Mouse (Mus musculus) myocyte (in vitro differentiated cells): ENCODE results near the gene Fkbp11. TPM values are rescaled to one million over a fixed set of nuclear protein-coding genes. Genes with fewer than 3 reads are reported as not detected.

Source experiments
- H3K27me3 ChIP-seq: one replicate; pipeline ENCODE4 v1.6.1; 2011; ENCODE audit not compliant: control insufficient read depth, insufficient read depth, insufficient read length
- H3K36me3 ChIP-seq: one replicate; pipeline ENCODE4 v1.6.1; 2011; ENCODE audit not compliant: control insufficient read depth, insufficient read depth
- H3K4me2 ChIP-seq: one replicate; pipeline ENCODE4 v1.6.1; 2011; ENCODE audit warnings: low read depth, control low read depth
- H3K4me3 ChIP-seq: one replicate; pipeline ENCODE4 v1.5.1; 2011; ENCODE audit warnings: mild to moderate bottlenecking, control low read depth, moderate library complexity
- H3K79me2 ChIP-seq: one replicate; pipeline ENCODE4 v1.6.1; 2011; ENCODE audit not compliant: control insufficient read depth, insufficient read depth
- H3ac ChIP-seq: one replicate; pipeline ENCODE4 v1.6.1; 2011; ENCODE audit not compliant: control insufficient read depth, insufficient read length
- CEBPB ChIP-seq: IDR thresholded peaks from 2 replicates; pipeline ENCODE4 v1.6.1; 2011; ENCODE audit warnings: mild to moderate bottlenecking, moderate library complexity; ENCODE audit not compliant: poor library complexity, insufficient read depth, severe bottlenecking
- E2F4 ChIP-seq: IDR thresholded peaks from one replicate; pipeline ENCODE4 v1.6.1; 2011; ENCODE audit warnings: mild to moderate bottlenecking, control low read depth, moderate library complexity; ENCODE audit not compliant: insufficient read depth
- MAX ChIP-seq: IDR thresholded peaks from one replicate; pipeline ENCODE4 v1.6.1; 2011; ENCODE audit warnings: low read depth, mild to moderate bottlenecking, control low read depth
- MYOD1 ChIP-seq, 3 experiments: IDR thresholded peaks; one replicate each; pipeline ENCODE4 v1.6.1; 2011; ENCODE audit warnings: control low read depth in 2 of 3, low read depth in 2 of 3, mild to moderate bottlenecking in 2 of 3, moderate library complexity in 1 of 3; ENCODE audit not compliant: insufficient read length in 2 of 3, control insufficient read depth in 1 of 3
- MYOG ChIP-seq, 3 experiments: IDR thresholded peaks; one replicate each; pipeline ENCODE4 v1.6.1; 2011; ENCODE audit warnings: control low read depth in 2 of 3, low read depth in 2 of 3, mild to moderate bottlenecking in 2 of 3; ENCODE audit not compliant: insufficient read length in 2 of 3, control insufficient read depth in 1 of 3, insufficient read depth in 1 of 3
- POLR2A ChIP-seq: IDR thresholded peaks from one replicate; pipeline ENCODE4 v1.6.1; 2011; ENCODE audit warnings: low read depth, mild to moderate bottlenecking, control low read depth, moderate library complexity; ENCODE audit not compliant: insufficient read length
- POLR2AphosphoS2 ChIP-seq: IDR thresholded peaks from one replicate; pipeline ENCODE4 v1.6.1; 2011; ENCODE audit warnings: low read depth, control low read depth; ENCODE audit not compliant: insufficient read length
- REST ChIP-seq: IDR thresholded peaks from one replicate; pipeline ENCODE4 v1.6.1; 2011; ENCODE audit warnings: mild to moderate bottlenecking, control low read depth, moderate library complexity; ENCODE audit not compliant: insufficient read depth, insufficient read length
- SRF ChIP-seq: IDR thresholded peaks from one replicate; pipeline ENCODE4 v1.6.1; 2011; ENCODE audit warnings: low read depth; ENCODE audit not compliant: control insufficient read depth, insufficient read length
- TCF12 ChIP-seq: IDR thresholded peaks from one replicate; pipeline ENCODE4 v1.6.1; 2011; ENCODE audit warnings: mild to moderate bottlenecking, control low read depth; ENCODE audit not compliant: poor library complexity, insufficient read depth, severe bottlenecking
- TCF3 ChIP-seq: IDR thresholded peaks from one replicate; pipeline ENCODE4 v1.6.1; 2011; ENCODE audit warnings: low read depth, control low read depth; ENCODE audit not compliant: insufficient read length
- USF1 ChIP-seq: IDR thresholded peaks from one replicate; pipeline ENCODE4 v1.6.1; 2011; ENCODE audit warnings: low read depth, mild to moderate bottlenecking, control low read depth, moderate library complexity
- polyA plus RNA-seq: library from polyadenylated mRNA; unstranded; fragments of >200 nt; fragmentation: generic; extraction: Trizol; gene quantifications from one replicate; pipeline ENCODE4 v1.2.1, GENCODE M21; 2012; ENCODE audit warnings: missing spikeins

Gene Fkbp11
- 52.9 TPM for polyA plus RNA-seq

DNA sequence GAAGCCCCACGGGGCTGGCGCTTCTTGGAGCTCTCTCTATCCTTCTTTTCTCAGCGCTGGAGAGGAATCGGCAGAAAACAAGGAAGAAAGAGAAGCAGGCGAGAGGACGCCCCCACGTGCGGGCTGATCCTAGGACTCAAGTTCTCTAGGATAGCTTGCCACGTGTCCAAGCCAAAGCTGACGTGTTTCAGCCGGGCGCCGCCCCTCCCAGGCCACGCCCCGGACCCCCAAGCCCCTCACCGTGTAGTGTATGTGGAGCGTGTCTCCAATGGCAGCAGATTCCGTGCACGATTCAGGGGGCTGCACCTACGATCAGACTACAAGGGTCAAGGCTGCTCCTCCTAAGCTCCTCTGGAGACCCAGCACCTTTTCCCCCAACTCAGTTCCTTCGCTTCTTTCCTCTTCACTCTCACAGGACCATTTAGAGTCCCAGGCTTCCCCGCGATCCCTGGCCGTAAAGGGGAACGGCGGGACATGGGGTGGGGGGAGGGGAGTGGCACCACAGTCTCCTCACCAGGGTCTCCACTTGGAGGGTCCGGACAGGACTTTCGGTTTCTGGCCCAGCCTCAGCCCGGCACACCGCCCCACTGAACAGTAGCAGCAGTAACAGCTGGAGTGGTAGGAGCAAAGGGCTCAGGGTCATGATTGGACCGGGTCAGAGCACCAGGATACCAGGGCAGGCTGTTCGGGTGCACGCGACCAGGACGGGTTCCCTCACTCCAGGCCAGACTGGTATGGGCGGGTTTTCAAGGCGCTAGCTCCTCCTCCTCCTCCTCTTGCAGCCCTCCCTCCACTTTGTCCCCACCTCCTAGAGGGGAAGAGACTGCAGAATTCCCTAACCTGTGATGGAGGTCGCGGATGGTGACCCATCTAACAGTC lies at the start of gene Fkbp11:
TSS of gene Fkbp11 (minus strand) at position 756 of the 879 bp plus-strand sequence.
- TF ChIP-seq SRF (no peak), POLR2AphosphoS2 (peak; percentile 89), MYOG (IDR thresholded peaks at IDR 0.05; ENCODE audit: control insufficient read depth in 1 of 3, insufficient read depth in 1 of 3, insufficient read length in 2 of 3, low read depth in 2 of 3) (peak in 1 of 3 experiments; percentile 33), TCF12 (no peak), POLR2A (peak; percentile 81), E2F4 (no peak), TCF3 (no peak), MAX (peak; percentile 72), USF1 (peak; percentile 78)
- peak within 1 kb of the TSS; percentile 17 for H3ac ChIP-seq
- H3K79me2 ChIP-seq = no peaks in the 10 kb centered on the region
- H3K4me2 ChIP-seq = peak within 1 kb of the TSS; percentile 100
- no peaks in the 10 kb centered on the region for H3K27me3 ChIP-seq
- peak within 1 kb of the TSS; percentile 50 for H3K4me3 ChIP-seq
- H3K36me3 ChIP-seq = no peaks in the 10 kb centered on the region

DNA sequence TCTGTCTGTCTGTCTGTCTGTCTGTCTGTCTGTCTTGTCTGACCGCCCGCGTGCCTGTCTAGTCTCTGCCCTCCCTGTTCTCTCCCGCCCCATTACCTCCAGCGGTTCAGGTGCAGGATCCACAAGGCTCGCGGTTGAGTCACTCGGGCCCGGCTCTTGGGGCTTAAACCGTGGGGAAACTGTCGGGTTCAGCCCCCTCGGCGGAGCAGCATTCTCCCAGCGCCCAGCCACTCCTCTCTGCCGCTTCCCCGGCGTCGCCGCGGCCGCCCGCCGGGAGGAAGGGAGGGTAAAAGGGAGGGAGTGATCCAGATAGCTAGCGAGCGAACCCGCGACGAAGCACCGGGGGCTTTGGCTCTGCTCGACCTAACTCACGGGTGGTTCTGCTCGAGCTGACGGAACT lies 49.8 kb upstream of the Fkbp11 start, which contains the start of gene Wnt10b:
TSS of gene Wnt10b (minus strand) at position 389 of the 400 bp plus-strand sequence.
- H3ac ChIP-seq = no peak within 1 kb of the TSS

DNA sequence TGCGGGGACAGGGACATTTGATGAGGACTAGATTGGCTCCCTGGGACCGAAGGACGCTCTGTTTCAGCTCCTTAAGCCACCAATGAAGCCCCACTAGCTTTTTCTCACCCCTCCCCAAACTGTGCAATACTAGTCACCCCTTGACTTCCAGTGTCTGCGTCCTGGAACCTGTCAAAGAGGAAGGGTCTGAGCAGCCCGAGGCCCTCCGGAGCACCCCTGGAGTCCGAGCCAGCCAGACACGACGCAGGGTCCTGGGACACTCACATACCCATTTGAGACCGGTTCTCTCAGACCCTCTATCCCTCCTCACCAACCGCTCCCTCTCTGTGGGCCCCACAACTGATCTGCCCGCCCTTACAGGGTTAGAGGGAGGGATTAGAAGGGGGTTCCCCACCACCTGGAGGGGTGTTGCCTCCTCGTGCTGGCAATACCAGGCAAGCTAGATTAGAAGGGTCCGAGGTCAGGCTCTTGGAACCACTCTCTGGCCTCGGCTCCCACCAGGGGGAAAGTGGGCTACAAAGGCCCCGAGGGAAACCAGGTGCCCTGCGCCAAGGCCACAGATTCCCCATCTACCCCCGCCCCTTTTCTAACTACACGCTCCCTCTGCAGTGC lies 49.1 kb upstream of the Fkbp11 start:
- peak overlapping the region; percentile 33 for H3K4me3 ChIP-seq
- no peaks in the 10 kb centered on the region for H3K36me3 ChIP-seq
- no peak overlapping the region for H3ac ChIP-seq
- H3K27me3 ChIP-seq = no peaks in the 10 kb centered on the region
- no peaks in the 10 kb centered on the region for H3K79me2 ChIP-seq
- TF ChIP-seq CEBPB (no peak), USF1 (no peak), POLR2A (no peak)
- peak overlapping the region; percentile 93 for H3K4me2 ChIP-seq

More for the DNA sequence above, 49.8 kb upstream of the Fkbp11 start, which contains the start of gene Wnt10b:
- peak within 1 kb of the TSS; percentile 33 for H3K4me3 ChIP-seq
- no peaks in the 10 kb centered on the region for H3K36me3 ChIP-seq
- peak within 1 kb of the TSS; percentile 93 for H3K4me2 ChIP-seq
- no peaks in the 10 kb centered on the region for H3K27me3 ChIP-seq
- H3K79me2 ChIP-seq = no peaks in the 10 kb centered on the region
- TF ChIP-seq POLR2AphosphoS2 = no peak
- TF ChIP-seq TCF12 = no peak
- no peak for TF ChIP-seq SRF
- no peak for TF ChIP-seq E2F4
- TF ChIP-seq POLR2A = no peak
- TF ChIP-seq TCF3 = no peak
- TF ChIP-seq REST = no peak
- TF ChIP-seq MAX = no peak
- TF ChIP-seq CEBPB = no peak
- no peak for TF ChIP-seq USF1
- no peak for TF ChIP-seq MYOG (IDR thresholded peaks at IDR 0.05; ENCODE audit: control insufficient read depth in 1 of 3, insufficient read depth in 1 of 3, insufficient read length in 2 of 3, low read depth in 2 of 3)
- TF ChIP-seq MYOD1 (IDR thresholded peaks at IDR 0.05; ENCODE audit: control insufficient read depth in 1 of 3, insufficient read length in 2 of 3, low read depth in 2 of 3) = no peak

DNA sequence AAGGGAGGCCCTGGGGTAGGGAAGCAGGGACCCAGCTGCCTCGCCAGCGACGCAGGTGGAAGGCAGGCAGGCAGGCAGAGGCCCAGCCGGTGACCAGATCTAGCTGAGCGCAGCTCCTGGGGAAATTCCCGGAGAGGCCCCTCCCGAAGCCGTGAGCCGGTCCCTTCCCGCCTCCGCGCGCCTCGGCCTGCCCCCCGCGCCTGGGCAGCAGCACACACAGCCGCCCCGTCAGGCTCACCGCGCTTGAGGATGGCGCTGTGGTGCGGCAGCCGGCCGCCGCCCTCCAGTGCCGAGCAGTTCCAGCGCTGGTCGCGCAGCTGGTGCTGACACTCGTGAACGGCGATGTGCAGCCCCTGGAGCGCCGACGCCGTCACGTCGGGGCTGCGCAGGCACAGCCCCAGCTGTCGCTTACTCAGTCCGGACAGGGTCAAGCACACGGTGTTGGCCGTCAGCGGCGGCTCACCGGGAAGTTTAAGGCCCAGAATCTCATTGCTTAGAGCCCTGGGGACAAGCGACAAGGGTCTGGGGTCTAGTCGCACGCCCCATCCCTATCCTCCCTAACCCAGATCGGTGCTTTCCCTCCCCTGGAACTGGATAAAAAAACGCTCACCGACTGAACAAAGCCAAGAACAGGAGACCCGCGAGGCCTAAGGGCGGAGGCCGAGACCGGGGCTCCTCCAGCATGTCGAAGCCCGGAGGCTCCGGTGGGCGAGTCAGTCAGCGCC lies 48.4 kb upstream of the Fkbp11 start:
- Histone ChIP-seq H3K4me2 (no peak overlapping the region), H3K27me3 (no peaks in the 10 kb centered on the region), H3K4me3 (no peak overlapping the region), H3K36me3 (no peaks in the 10 kb centered on the region), H3K79me2 (no peaks in the 10 kb centered on the region), H3ac (no peak overlapping the region)
- TF ChIP-seq MYOD1 (IDR thresholded peaks at IDR 0.05; ENCODE audit: control insufficient read depth in 1 of 3, insufficient read length in 2 of 3, low read depth in 2 of 3) = peak in 2 of 3 experiments; percentile 78 to 90
- peak in 2 of 3 experiments; percentile 72 to 74 for TF ChIP-seq MYOG (IDR thresholded peaks at IDR 0.05; ENCODE audit: control insufficient read depth in 1 of 3, insufficient read depth in 1 of 3, insufficient read length in 2 of 3, low read depth in 2 of 3)
- TF ChIP-seq E2F4 = no peak
